Mouse (Mus musculus): Measurements from ENCODE around the gene Gm3532.
"Not testable (repeated sequence)": the region's sequence is repeated elsewhere in the genome, so short reads cannot be mapped to it uniquely, and the experiment has no call there.

Gene Gm3532

DNA sequence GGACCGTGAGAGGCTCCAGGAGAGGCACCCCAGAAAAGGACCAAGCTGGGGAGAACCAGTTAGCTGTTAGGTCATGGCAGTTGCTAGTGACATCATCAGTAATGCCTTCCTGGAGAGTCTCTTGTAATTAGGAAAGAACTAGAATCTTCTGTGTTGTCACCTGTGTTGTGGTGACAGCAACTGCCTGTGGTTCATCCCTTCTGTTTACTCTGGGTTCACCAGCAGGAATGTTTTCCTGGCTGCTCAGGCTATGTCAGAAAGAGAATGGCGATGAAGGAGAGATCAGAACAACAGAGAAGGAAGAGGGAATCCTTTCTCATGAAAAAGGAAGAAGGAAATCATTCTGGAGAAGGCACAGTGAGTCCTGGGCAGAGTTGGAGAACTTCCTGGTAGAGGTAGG, at the start of gene Gm3532:
Gene Gm3532 (plus strand): TSS at position 301 of the 400 bp plus-strand sequence.
- not testable (repeated sequence) for DNase-seq

DNA sequence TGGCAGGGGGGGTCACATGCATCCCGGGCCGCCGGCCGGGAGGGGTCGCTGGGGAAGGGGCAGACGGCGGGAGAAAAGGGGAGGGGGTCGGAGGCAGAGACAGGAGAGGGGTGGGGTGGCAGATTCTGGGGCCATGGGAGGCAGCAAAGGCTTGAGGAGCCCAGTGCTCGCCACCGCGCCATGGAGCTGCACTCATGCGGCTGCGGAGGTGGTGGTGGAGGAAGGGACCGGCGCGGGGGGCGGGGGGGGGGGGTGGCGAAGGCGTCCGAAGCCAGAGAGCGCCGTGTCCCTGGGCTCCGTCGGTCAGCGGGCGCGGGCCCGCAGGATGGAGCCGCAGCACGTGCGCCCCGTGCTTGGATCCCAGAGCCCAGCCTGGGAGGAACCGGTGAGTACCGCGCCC, 36.9 kb upstream of the Gm3532 start, which contains the start of gene Gm3488:
Gene Gm3488 (plus strand): TSS at position 301 of the 400 bp plus-strand sequence.
- DNase-seq: not testable (repeated sequence)

Data from kidney, postnatal 4 days (tissue).